Mouse (Mus musculus) heart, postnatal 0 days (tissue): ENCODE measurements around the gene Slc25a45. TPM values are rescaled to one million over a fixed set of nuclear protein-coding genes. Genes with fewer than 3 reads are reported as not detected.
A peak's percentile ranks its signal among the peaks of the same experiment; 100 is the strongest.

Source experiments
- ATAC-seq: fragments of 200-750 bp; cut with Nextera tagmentation; 2 replicates; pipeline ENCODE4 v1.8.0; 2017; ENCODE audit warnings: low read depth, moderate number of reproducible peaks, moderate library complexity; ENCODE audit not compliant: insufficient read depth
- DNase-seq: peaks from one replicate; pipeline ENCODE4 v3.0.0-alpha.2; 2016; ENCODE audit warnings: low spot score
- H3K27ac ChIP-seq: fragments of 300-500 bp; sonication (generic); 2 replicates; pipeline ENCODE4 v1.5.1; 2014; ENCODE audit warnings: low read depth, mild to moderate bottlenecking
- H3K27me3 ChIP-seq: fragments of 300-500 bp; sonication (generic); 2 replicates; pipeline ENCODE4 v1.6.1; 2014; ENCODE audit warnings: low read length, mixed read lengths; ENCODE audit not compliant: control insufficient read depth, insufficient read depth
- H3K36me3 ChIP-seq: fragments of 300-500 bp; sonication (generic); replicated peaks from 2 replicates; pipeline ENCODE4 v1.6.1; 2014; ENCODE audit warnings: low read length, mixed read lengths; ENCODE audit not compliant: control insufficient read depth, insufficient read depth
- H3K4me1 ChIP-seq: fragments of 300-500 bp; sonication (generic); 2 replicates; pipeline ENCODE4 v1.6.1; 2014; ENCODE audit warnings: antibody characterized with exemption; ENCODE audit not compliant: control insufficient read depth, insufficient read depth
- H3K4me2 ChIP-seq: fragments of 300-500 bp; sonication (generic); 2 replicates; pipeline ENCODE4 v1.6.1; 2014; ENCODE audit warnings: low read depth, mild to moderate bottlenecking, low read length, moderate library complexity
- H3K4me3 ChIP-seq: fragments of 300-500 bp; sonication (generic); 2 replicates; pipeline ENCODE4 v1.5.1; 2014; ENCODE audit warnings: low read depth, low read length
- H3K9ac ChIP-seq: fragments of 300-500 bp; sonication (generic); replicated peaks from 2 replicates; pipeline ENCODE4 v1.6.1; 2014; ENCODE audit warnings: low read depth, low read length, mixed read lengths
- H3K9me3 ChIP-seq: fragments of 300-500 bp; sonication (generic); replicated peaks from 2 replicates; pipeline ENCODE4 v1.6.1; 2016; ENCODE audit warnings: low read length; ENCODE audit not compliant: control insufficient read depth
- CTCF ChIP-seq: IDR thresholded peaks from 2 replicates; pipeline ENCODE4 v1.5.1; 2016; ENCODE audit warnings: antibody characterized with exemption, control low read depth, low read depth
- EP300 ChIP-seq: IDR thresholded peaks from 2 replicates; pipeline ENCODE4 v1.6.1; 2016; ENCODE audit warnings: antibody characterized with exemption, low read depth
- WGBS: fragments of 180-500 bp; shearing (Covaris S2); extraction: QIAGEN DNeasy Blood & Tissue Kit; methylation state at CpG from one replicate; pipeline ENCODE4 v1.1.7; 2014; 5-methylcytosine and 5-hydroxymethylcytosine counted together
- polyA plus RNA-seq: library from polyadenylated mRNA; unstranded; fragments of >200 nt; fragmentation: Nextera tagmentation; extraction: Ambion mirVana; gene quantifications from 2 replicates; pipeline ENCODE4 v1.2.1, GENCODE M21; 2015
- total RNA-seq: library from RNA; depleted of rRNA; stranded (reverse); fragments of >200 nt; gene quantifications from 2 replicates; pipeline ENCODE4 v1.2.3, GENCODE M21; 2014; ENCODE audit warnings: low replicate concordance

The Slc25a45 gene
- total and polyA plus RNA-seq, 2 experiments from 2014 or later: 2.9 to 4.8 TPM

DNA sequence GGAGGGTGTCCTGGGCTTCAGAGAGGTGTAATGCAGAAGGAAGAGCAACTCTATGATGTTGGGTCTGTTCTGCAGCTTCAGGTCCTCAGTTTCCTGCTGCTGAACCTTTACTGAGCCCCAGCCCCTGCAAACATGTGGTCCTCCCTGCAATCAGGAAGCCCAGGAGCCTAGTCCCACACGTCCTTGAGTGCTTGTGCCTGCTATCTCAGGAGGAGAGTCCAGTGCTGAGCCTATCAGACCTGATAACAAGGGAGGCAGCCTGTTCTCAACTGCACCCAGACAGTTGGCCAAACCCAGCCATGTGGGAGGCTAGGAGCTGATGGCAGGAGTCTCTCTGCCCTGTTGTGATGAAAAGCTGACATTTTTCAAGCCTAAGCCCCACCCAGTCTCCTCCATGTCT, 6.3 kb downstream of the Slc25a45 start:
- Histone ChIP-seq H3K4me1 (no peaks in the 10 kb centered on the region), H3K36me3 (no peaks in the 10 kb centered on the region), H3K27ac (no peak overlapping the region), H3K27me3 (no peaks in the 10 kb centered on the region), H3K4me3 (no peak overlapping the region), H3K9me3 (no peaks in the 10 kb centered on the region), H3K9ac (no peak overlapping the region), H3K4me2 (no peak overlapping the region)
- DNase-seq: no peak
- 32% methylated on average over 1 of the region's 1 CpGs for WGBS
- no peak for TF ChIP-seq EP300
- no peak for TF ChIP-seq CTCF
- ATAC-seq: no peak

DNA sequence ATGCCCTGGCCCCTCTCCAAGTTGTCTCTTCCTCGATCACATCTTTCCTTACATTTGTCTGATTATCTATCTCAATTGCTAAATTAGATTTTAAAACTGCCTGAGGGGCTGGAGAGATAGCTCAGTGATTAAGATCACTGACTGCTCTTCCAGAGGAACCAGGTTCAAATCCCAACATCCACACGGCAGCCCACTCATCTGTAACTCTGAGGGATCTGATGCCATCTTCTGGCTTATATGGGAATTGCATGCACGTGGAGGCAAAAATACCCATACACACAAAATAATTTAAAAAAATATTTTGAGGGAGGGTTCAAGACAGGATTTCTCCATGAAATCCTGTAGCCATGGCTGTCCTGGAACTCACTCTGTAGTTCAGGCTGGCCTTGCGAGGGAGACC, 8.2 kb downstream of the Slc25a45 start:
- no peaks in the 10 kb centered on the region for H3K36me3 ChIP-seq
- no peak overlapping the region for H3K9ac ChIP-seq
- no peaks in the 10 kb centered on the region for H3K27me3 ChIP-seq
- no peak for DNase-seq
- TF ChIP-seq EP300 (no peak), CTCF (peak; percentile 48)
- ATAC-seq: no peak
- no peak overlapping the region for H3K4me3 ChIP-seq
- no peaks in the 10 kb centered on the region for H3K9me3 ChIP-seq
- no peak overlapping the region for H3K4me2 ChIP-seq
- 67% methylated on average over 4 of the region's 4 CpGs for WGBS
- no peak overlapping the region for H3K27ac ChIP-seq
- no peaks in the 10 kb centered on the region for H3K4me1 ChIP-seq

DNA sequence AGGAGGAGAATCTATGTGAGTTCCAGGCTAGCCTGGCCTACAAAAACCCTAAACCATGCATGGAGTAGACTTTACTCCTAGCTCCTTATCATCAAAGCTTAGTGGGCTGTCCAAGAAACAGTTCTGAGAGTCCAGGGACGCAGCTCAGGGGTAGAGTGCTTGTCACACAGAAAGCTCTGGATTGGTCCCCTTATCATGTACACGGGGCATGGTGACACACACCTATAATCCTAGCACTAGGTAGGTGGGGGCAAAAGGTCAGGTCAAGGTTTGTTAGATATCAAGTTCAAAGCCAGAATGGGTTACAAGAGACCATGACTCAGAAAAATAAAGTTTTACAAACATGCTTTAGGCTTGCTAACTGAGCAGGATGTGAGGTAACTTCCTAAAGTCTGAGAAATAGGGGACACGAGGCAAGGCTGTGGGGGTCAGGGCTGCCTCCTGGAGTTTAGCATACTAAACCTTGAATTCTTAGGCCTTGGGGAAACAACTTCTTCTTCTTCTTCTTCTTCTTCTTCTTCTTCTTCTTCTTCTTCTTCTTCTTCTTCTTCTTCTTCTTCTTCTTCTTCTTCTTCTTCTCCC, 9.7 kb downstream of the Slc25a45 start:
- Histone ChIP-seq H3K9ac (no peak overlapping the region), H3K4me2 (no peak overlapping the region), H3K27me3 (no peaks in the 10 kb centered on the region), H3K36me3 (no peaks in the 10 kb centered on the region), H3K4me1 (no peaks in the 10 kb centered on the region), H3K9me3 (no peaks in the 10 kb centered on the region), H3K4me3 (no peak overlapping the region), H3K27ac (no peak overlapping the region)
- ATAC-seq (no peak), DNase-seq (no peak)
- 49% methylated on average over 3 of the region's 3 CpGs for WGBS
- TF ChIP-seq EP300: no peak
- no peak for TF ChIP-seq CTCF

DNA sequence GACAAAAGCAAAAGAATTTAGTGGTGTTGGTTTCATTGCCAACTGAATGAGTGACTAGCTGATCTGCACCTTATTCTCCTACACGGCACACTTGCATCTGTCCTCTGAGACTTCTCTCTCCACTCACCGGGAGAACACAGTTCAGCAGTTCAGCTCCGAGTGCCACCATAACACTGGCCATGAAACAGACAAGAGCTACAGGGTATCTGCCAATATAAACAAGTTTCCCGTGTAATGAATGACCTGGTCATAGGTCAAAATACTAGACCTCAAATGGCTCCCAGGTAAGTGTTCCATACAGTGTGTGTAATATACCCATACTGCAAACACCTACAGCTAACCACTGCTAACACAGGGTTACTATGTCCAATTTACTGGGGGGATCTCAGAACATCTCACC, 11.6 kb downstream of the Slc25a45 start:
- no peak for ATAC-seq
- Histone ChIP-seq H3K4me2 (no peak overlapping the region), H3K9ac (no peak overlapping the region), H3K4me1 (no peaks in the 10 kb centered on the region), H3K9me3 (no peaks in the 10 kb centered on the region), H3K27ac (no peak overlapping the region), H3K4me3 (no peak overlapping the region), H3K27me3 (no peaks in the 10 kb centered on the region), H3K36me3 (no peaks in the 10 kb centered on the region)
- no peak for DNase-seq
- TF ChIP-seq CTCF: no peak
- TF ChIP-seq EP300: no peak
- WGBS: 61% methylated on average over 4 of the region's 4 CpGs

DNA sequence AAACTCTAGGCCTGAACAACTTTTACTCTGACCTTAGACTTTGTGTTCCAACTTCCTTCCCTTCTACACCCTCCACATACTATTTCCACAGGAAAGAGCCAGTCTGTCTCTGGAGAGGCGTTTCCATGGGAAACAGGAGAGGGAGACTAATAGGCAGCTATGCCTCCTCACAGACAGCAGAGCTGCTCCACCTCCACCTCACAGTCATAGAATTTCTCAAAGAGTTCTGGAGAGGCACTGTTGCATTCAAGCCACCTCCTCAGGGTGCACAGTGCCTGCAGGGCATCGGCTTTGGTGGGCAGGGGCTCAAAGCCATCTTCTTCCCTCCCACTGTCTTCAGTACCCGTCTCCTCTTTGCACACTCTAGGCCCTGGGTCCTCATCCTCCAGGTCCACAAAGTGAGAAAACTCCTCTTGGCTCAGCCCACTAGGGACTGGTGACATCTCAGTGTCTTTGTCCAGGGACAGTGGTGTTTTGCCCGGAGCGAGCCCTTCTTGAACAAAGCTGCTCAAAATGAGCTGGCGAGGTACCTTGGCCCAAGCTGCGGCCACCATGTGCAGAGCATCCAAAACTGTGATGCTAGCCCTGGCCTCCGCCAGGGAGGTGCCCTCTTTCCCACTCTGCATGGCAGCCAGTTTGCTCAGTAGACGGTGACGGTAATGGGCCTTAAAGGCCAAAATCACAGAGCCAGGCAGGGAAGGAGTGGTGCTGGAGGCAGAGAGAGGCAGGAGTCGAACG, 14.1 kb downstream of the Slc25a45 start:
- H3K4me2 ChIP-seq: no peak overlapping the region
- TF ChIP-seq EP300: 0 out of 2 replicates have a peak, but pooled peaks have one; percentile 36
- TF ChIP-seq CTCF: no peak
- no peak for ATAC-seq
- no peak overlapping the region for H3K9ac ChIP-seq
- 89% methylated on average over 12 of the region's 12 CpGs for WGBS
- 0 out of 2 replicates have a peak overlapping the region, but pooled peaks have one; percentile 22 for H3K27ac ChIP-seq
- no peak overlapping the region for H3K4me3 ChIP-seq
- no peaks in the 10 kb centered on the region for H3K27me3 ChIP-seq
- DNase-seq: peak; percentile 27
- no peaks in the 10 kb centered on the region for H3K9me3 ChIP-seq
- H3K4me1 ChIP-seq: no peaks in the 10 kb centered on the region
- H3K36me3 ChIP-seq: peaks cover 8% of the 10 kb centered on the region
